Mouse (Mus musculus) macrophage (primary cell): Measurements from ENCODE around the gene Chpf2. TPM values are rescaled to one million over a fixed set of nuclear protein-coding genes. Genes with fewer than 3 reads are reported as not detected.

ENCODE experiments used
- H3K27ac ChIP-seq: fragments of 350-480 bp; formaldehyde crosslinking; 2 replicates; pipeline ENCODE4 v1.9.0; 2021
- H3K36me3 ChIP-seq: fragments of 350-480 bp; formaldehyde crosslinking; 2 replicates; pipeline ENCODE4 v1.9.0; 2021; ENCODE audit errors: inconsistent target
- H3K4me3 ChIP-seq: fragments of 350-480 bp; formaldehyde crosslinking; 2 replicates; pipeline ENCODE4 v1.9.0; 2021; ENCODE audit errors: inconsistent target
- H3K79me2 ChIP-seq: fragments of 350-480 bp; formaldehyde crosslinking; 2 replicates; pipeline ENCODE4 v1.9.0; 2021; ENCODE audit errors: inconsistent target
- WGBS: methylation state at CpG from one replicate; pipeline ENCODE4 v1.1.7; 2026; ENCODE audit warnings: inconsistent platforms; ENCODE audit not compliant: missing documents; 5-methylcytosine and 5-hydroxymethylcytosine counted together
- polyA plus RNA-seq: library from polyadenylated mRNA; stranded (reverse); fragments of 250-400 nt; gene quantifications from 3 replicates; pipeline ENCODE4 v1.2.4, GENCODE M21; 2018; ENCODE audit warnings: inconsistent platforms

The Chpf2 gene
- polyA plus RNA-seq, 1 experiment from 2014 or later: 11.4 TPM

- 85% methylated on average over 4 of the region's 6 CpGs for WGBS
These were observed 18.9 kb downstream of the Chpf2 start for GRCm38 (mm10) chr5:24605321-24605979.

DNA sequence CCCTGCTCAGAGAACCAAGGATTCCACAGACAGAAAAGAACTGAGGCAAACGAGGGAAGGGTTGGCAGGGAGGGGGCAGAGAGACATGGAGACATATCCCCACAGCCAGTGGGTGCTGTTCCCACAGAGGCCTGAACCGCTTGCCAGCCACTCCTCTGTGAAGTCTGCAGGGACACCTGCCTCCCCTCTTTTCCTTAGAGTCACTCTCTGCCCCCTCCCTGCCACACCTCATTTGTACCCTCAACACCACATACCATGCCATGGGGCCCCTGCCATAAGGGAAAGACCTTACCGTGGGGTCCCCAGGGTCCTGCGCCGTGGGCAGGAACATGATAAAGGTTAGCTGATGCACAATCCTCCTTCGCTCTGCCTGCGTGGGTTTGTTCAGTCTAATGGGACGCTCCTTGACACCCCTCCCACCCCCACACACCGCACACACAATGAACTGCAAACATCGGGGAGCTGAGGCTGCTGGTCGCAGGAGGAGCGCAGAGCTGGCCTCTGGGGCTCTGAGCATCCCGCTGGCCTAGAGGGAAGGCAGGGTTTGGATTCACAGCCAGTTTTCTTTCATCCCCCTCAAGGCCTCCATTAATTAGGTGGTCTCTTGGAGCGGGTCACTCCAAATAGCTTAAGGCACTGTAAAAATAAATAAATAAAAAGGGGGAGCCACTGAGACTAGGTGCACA is 19.6 kb downstream of the Chpf2 start:
- H3K27ac ChIP-seq: no peak overlapping the region
- no peak overlapping the region for H3K4me3 ChIP-seq
- H3K79me2 ChIP-seq: no peaks in the 10 kb centered on the region
- no peaks in the 10 kb centered on the region for H3K36me3 ChIP-seq
- 87% methylated on average over 12 of the region's 14 CpGs for WGBS

More at GRCm38 (mm10) chr5:24605321-24605979, 18.9 kb downstream of the Chpf2 start:
- Histone ChIP-seq H3K4me3 (no peak overlapping the region), H3K27ac (no peak overlapping the region), H3K36me3 (no peaks in the 10 kb centered on the region), H3K79me2 (no peaks in the 10 kb centered on the region)

- WGBS: 59% methylated on average over 5 of the region's 5 CpGs
- Histone ChIP-seq H3K27ac (no peak overlapping the region), H3K4me3 (no peak overlapping the region), H3K36me3 (no peaks in the 10 kb centered on the region), H3K79me2 (no peaks in the 10 kb centered on the region)
These were observed 22.8 kb downstream of the Chpf2 start for GRCm38 (mm10) chr5:24609388-24609787.

DNA sequence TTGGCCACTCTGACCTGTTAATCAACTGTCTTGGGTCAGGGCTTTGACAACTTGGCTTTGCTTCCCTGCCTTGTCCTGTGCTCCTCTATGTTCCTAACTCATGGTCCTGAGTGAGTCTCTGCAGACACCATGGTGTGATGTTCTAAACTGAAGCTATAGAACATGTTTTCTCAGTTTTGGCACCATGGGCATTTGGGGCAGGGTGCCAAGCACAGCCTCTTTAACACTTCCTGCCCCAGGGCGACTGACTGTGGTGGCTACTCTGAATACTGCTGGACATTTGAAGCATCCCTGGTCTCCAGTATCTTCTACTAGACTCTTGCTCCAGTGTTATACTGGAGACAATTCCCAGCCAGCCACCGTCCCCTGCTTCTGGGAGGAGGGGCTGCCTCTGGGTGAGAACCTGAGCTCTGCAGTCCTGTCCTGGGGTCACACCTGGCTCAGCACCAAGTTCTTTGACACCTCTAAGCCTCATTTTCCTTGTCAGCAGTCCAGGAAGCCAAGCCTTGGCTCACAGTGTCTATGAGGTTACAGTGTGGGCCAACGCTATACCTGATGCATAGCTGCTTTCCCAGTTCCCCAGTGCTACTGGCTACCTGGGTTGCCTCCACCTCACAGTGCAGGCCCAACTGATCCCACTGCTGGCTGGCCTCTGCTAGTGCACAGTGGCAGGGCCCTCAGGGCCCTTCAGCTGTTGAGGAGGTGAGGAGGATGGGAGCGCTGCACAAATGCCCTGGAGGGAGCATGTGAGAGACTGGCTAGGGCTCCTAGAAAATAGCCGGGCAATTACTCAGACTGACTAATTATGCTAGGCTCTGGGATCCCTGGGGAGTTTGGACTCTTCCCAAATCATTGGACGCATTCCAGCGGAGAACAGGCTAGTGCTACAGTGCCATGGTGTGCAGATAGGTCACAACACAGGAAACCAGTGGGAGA is 25.1 kb downstream of the Chpf2 start:
- Histone ChIP-seq H3K79me2 (no peaks in the 10 kb centered on the region), H3K27ac (no peak overlapping the region), H3K36me3 (no peaks in the 10 kb centered on the region), H3K4me3 (no peak overlapping the region)
- 80% methylated on average over 7 of the region's 7 CpGs for WGBS

DNA sequence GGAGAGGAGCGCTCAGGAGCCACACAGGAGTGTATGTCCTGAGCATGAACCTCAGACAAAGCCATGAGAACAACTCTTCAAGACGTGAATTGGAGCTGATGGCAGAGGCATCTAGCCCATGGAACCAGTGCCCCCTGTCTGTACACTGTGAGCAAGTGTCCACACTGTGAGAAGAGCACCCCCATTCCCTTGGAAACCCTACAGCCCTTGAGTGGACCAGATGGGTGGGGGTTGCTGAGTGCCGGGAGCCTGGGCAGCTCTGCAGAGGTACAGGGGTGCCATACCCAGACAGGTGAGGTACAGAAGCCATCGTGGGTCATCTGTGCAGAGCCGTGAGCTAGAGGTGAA is 25.7 kb downstream of the Chpf2 start:
- no peaks in the 10 kb centered on the region for H3K79me2 ChIP-seq
- H3K27ac ChIP-seq: no peak overlapping the region
- H3K4me3 ChIP-seq: no peak overlapping the region
- 84% methylated on average over 5 of the region's 5 CpGs for WGBS
- no peaks in the 10 kb centered on the region for H3K36me3 ChIP-seq

GRCm38 (mm10) chr5:24615097-24615496 is 28.6 kb downstream of the Chpf2 start:
- no peaks in the 10 kb centered on the region for H3K36me3 ChIP-seq
- H3K27ac ChIP-seq: no peak overlapping the region
- H3K79me2 ChIP-seq: no peaks in the 10 kb centered on the region
- 83% methylated on average over 4 of the region's 6 CpGs for WGBS
- no peak overlapping the region for H3K4me3 ChIP-seq

DNA sequence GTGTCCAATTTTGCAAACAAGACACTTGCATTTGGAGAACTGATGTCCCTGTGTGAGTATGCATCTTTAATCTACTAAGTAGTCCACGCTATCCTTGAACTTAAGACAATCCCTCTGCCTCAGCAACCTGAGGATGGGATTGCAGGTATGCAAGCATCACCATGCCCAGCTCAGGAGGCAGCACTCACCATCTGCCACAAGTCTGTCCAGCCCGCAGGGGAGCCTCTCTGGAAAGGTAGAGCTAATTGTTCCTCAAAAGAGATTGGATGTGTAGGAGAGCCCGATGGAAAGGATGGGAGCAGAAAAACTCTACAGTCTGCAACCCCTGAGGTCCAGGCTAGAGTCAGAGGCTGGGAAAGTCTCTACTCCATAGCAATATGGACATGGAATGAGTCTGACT is 32.4 kb downstream of the Chpf2 start:
- H3K27ac ChIP-seq: no peak overlapping the region
- 91% methylated on average over 3 of the region's 3 CpGs for WGBS
- H3K79me2 ChIP-seq: no peaks in the 10 kb centered on the region

DNA sequence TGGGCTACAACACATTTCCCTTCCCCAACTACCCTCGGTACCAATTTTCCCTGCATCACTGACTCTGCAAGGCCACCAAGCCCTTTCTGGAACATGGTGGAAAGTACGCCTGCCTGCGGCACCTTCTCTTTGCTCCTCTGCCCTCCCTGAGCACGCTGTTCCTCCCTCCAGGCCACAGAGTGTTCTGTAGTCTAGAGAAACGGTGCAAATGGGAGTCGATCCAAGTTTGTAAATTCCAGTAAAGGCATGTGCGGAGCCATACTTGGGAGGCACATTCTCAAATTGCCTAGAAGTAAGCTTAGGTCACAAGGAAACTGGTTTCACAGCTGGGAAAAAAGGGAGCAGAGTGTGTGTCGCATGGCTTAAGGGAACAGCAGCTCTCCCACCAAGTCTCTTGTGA is 33.6 kb downstream of the Chpf2 start:
- H3K27ac ChIP-seq: no peak overlapping the region
- WGBS: 86% methylated on average over 8 of the region's 8 CpGs
- no peak overlapping the region for H3K4me3 ChIP-seq
- H3K79me2 ChIP-seq: no peaks in the 10 kb centered on the region
- no peaks in the 10 kb centered on the region for H3K36me3 ChIP-seq

More for the DNA sequence above, 32.4 kb downstream of the Chpf2 start:
- H3K4me3 ChIP-seq: no peak overlapping the region
- H3K36me3 ChIP-seq: no peaks in the 10 kb centered on the region

DNA sequence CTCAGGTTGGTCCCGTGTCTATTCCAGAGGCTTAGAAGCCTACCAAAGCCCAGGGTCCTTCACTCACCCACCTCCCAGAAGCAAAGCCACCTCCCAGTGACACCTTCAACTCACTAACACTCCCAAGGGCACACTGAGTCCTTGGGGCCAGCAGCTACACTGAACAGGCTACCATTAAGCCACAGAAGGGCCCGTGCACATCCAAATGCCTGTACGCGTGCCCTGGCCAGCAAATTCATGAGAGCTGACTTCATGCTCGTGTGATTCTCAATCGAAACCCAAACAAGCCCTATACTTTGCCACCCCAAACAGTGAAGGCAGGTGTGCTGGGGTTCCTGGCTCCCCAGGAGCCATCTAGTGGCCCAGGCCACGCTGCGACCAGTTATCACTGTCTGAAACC is 34.1 kb downstream of the Chpf2 start:
- WGBS: 94% methylated on average over 8 of the region's 8 CpGs

GRCm38 (mm10) chr5:24622386-24623040 is 36.0 kb downstream of the Chpf2 start:
- no peaks in the 10 kb centered on the region for H3K79me2 ChIP-seq
- H3K27ac ChIP-seq: no peak overlapping the region
- no peak overlapping the region for H3K4me3 ChIP-seq
- 91% methylated on average over 7 of the region's 7 CpGs for WGBS
- no peaks in the 10 kb centered on the region for H3K36me3 ChIP-seq

More for the DNA sequence above, 34.1 kb downstream of the Chpf2 start:
- no peaks in the 10 kb centered on the region for H3K79me2 ChIP-seq
- no peak overlapping the region for H3K27ac ChIP-seq
- no peaks in the 10 kb centered on the region for H3K36me3 ChIP-seq
- H3K4me3 ChIP-seq: no peak overlapping the region

DNA sequence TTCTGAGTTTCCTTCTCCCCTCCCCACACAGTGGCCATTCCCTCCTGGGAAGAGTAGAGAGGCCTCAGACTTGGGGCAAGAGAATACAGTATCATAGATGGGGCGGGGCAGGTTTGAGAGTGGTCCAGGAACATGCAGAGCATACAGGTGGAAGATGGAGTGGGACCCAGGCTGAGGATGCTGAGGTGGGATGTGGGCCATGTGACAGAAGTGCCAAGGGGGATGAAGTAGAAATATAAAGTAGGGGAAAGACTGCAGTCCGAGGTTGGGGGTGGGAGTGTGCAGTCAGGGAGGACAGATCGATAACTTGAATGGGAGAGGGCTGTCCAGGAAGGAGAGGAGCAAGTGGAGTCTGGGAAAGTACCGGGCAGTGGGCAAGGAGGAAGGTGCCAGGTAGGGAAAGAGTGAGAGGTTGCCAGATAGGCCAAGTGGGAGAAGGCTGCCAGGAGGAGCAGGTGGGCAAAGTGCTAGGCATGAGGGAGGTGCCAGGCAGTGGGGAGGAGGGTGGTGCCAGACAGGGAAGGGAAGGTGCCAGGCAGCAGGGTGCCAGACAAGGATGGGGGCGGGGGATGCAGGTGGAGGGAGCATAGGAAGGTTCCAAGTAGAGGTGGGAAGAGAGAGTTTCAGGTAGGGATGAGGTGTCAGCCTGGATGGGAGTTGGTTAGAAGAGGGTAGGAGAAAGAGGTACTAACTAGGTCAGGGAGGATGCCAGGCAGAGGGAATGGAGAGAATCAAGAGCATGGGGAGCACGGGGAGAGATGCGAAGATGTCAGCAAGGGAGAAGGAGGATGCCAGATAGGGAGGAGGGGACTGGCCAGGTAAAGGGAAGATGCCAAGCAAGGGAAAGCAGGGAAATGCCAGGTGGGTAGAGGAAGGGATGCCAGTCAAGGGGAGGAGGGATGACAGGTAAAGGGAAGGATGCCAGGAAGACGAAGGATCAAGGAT is 36.8 kb downstream of the Chpf2 start:
- no peak overlapping the region for H3K27ac ChIP-seq
- H3K4me3 ChIP-seq: no peak overlapping the region
- H3K79me2 ChIP-seq: no peaks in the 10 kb centered on the region
- no peaks in the 10 kb centered on the region for H3K36me3 ChIP-seq
- WGBS: 62% methylated on average over 8 of the region's 8 CpGs

- 13% methylated on average over 29 of the region's 37 CpGs for WGBS
- Histone ChIP-seq H3K27ac (no peak within 1 kb of the TSS), H3K79me2 (no peaks in the 10 kb centered on the region), H3K36me3 (no peaks in the 10 kb centered on the region), H3K4me3 (no peak within 1 kb of the TSS)
These were observed 37.7 kb downstream of the Chpf2 start, which contains the start of gene Smarcd3 for GRCm38 (mm10) chr5:24623986-24624821. Gene Smarcd3 (minus strand): TSS chr5:24624411.

GRCm38 (mm10) chr5:24624822-24625120 is 38.2 kb downstream of the Chpf2 start:
- no peak overlapping the region for H3K4me3 ChIP-seq
- WGBS: 77% methylated on average over 4 of the region's 4 CpGs
- no peak overlapping the region for H3K27ac ChIP-seq
- H3K36me3 ChIP-seq: no peaks in the 10 kb centered on the region
- H3K79me2 ChIP-seq: no peaks in the 10 kb centered on the region
